Mouse (Mus musculus) spleen, adult 12 weeks (tissue): ENCODE data around the gene Cpm.

Source experiments
- DNase-seq: peaks from one replicate; pipeline ENCODE4 v3.0.0; 2022; ENCODE audit warnings: low spot score

Cpm gene

DNA sequence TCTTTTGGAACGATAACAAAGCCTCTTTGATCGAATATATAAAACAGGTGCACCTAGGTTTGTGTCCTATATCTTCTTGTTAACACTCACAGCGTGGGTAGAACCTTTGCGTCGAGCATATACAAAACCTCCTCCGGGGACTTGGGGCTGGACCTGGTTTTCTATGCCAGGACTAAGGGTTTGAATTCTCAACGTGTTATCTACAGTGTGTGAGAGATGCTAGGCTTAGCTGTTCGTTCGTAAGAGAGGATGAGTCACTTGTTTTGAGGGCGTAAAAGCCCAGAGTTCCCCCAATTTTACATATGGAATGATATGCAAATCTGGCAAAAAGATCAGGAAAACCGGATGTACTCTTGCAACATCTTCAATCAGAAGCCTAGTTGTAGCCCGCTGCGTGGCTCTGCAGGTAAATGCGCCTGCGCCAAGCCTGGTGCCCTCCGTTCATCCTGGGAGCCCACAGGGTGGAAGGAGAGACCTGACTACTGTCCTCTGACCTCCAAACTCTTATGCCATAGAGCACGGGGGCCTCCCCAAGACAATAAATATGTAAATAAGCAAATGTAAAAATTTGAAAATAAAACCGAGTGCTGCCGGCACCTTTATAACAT, 46.8 kb downstream of the Cpm start:
- DNase-seq = no peak

DNA sequence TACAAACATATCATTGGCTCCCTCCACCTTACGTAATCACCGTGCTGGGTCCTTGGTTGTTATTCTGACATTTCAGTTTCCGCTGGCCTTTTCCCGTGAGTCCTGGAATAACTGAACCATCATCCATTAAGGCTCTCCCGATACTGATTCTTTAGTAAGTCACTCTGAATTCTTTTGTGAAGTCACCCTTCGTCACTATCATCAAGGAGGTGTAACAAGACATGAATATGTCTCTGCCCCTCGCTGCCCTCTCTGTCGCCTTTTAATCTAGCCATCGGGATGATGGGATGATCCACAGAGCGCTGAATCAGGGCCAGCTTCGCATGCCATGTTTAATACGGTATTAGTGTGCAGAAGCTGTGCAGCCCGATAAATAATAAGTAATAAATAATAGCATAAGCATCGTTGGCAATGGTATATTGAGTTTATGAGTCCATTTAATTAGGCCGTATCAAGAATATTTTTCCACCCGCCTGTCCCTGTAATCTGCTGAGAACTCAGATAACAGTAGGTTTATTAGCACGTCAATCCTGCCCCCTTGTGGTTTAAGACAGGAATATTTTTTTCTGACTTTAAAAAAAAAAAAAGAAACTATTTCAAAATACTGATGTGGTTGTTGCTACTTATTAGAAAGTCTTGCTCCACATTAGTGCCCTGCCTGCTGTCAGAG, 47.5 kb downstream of the Cpm start:
- DNase-seq = no peak

DNA sequence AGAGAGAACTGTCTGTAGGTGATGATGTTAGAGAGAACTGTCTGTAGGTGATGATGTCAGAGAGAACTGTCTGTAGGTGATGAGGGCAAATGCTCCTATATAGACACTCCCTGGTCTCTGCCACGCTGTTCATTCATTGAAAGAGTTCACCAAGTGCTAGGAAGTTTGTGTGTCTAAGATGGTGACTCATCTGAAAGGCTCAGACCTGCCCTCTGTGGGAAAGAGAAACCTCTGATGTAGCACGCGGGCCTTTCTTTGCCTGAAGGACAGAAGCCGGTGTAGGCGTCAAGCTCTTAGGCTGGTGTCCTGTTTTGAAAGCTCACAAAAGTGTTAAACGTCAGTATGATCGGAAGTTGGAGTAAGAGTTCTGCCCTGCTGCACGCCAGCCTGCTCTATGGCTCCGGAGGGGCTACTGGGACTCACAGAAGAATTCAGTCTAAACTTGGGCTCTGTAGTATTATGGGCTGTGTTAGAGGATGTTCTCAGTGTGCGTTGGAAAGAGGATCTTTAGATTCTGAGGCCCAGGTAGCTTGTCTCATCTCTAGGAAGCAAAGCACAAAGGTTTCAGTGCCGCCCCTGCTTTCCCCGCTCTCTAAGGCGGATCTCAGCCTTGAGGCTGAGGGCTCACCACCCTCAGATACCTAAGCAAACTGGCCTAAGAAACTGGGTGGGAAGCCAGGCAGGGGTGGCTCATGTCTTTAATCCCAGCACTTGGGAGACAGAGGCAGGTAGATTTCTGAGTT, 48.4 kb downstream of the Cpm start:
- DNase-seq = no peak

DNA sequence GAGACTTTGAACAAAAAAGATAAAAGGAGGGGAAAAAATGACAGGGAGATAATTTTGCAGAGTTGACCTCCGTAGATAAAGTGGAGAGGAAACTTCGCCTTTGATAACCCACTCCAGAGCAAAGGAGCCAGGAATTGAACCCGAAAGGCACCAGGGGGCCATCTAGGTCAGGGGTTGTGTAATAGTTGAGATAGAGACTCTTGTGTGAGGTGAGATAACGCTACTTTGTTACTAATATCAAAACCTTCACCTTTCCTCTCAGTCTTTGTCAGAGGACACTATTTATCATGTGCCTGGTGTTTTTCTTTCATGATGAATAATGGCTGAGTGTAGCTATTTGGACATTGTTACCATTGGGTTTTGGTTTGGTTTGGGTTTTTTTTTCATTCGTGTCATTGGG, 49.1 kb downstream of the Cpm start:
- DNase-seq = no peak

DNA sequence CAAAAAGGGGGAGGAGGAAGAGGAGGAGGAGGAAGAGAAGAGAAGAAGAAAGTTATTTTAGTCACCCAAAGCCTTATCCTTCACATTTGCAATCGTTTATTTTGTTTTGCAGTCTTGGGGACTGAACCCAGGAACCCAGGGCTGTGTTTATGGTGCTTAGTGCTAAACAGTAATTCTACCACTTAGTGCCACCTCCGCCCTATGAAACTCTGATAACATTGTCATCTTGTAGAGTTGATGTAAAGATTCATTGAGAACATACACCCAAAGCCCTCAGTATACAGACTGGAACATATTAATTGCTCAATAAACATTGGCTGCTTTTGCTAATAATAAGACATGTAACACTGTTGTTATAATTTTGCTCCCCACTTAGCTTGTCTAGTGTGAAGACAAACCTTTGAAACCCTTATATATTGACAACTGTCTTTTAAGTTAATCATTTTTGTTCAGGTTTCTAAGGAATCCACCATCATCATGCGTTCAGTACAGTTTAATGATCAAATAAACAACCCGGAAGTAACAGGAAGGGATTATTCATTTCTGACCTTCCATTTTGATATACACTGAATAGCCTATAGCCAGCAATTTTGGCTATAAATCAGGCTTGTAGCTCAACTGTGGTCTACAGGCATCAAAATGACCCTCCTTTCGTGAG, 49.9 kb downstream of the Cpm start:
- no peak for DNase-seq

DNA sequence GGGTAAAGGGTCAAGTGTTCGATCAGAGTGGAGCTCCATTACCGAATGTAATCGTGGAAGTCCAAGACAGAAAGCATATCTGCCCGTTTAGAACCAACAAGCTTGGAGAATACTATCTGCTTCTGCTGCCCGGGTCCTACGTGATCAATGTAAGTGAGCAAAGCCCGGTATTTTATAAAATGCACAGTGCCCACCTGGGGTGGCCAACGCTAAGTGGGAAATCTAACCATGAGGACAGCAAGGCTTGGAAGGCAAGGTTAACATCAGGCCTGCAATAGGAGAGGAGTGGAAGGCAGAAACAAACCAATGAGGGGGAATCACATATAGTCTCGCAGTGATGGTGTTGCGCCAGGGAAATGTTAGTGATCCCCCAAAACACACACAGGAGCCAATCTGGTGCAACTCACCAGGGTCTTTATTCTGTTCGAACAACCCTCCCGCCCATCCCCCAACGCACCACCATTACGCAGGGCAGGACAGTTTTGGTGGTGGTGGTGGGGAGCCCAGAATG, 50.7 kb downstream of the Cpm start:
- no peak for DNase-seq

DNA sequence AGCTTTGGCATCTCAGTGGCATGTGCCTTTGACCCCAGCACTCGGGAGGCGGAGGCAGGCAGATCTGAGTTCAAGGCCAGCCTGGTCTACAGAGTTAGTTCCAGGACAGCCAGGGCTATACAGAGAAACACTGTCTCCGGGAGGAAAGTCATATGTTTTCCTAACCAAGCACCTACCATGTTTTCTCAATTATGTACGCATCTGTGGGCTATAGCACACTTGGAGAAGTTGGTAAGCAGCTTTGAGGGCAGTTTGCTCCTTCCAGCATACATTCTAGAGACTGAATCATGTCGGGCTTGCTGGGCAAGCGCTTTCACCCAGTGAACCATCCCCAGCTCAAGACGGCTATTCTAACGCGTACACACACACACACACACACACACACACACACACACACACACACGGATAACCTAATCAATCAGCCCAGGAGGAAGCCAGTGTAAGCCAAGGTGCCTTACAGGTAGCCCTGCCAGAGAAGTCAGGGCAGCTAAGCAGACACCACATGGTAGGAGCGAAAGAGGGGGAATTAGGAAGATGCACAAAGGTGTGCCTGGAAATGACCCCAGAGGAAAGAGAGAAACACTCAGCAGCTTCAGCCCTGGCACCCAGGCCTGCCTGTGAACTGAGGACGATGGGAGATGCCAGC, 51.7 kb downstream of the Cpm start:
- no peak for DNase-seq

DNA sequence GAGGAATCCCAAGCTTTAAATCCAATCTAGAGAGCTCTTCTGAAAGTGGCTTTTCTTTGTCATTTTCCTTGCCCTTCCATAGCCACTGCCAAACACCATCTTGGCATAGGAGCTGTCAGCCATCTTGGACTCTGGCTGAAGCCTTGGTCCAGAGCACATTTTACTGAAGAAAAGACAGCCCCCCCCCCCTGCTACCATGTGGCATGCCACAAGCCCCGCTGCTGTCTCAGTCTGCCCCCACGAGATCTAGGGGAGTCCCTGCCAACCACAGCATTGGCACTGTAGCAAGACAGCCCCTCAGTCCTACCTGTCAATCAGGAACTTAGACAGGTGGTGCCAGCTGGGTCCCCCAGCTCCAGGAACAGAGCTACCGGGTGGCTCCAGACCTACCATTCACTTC, 52.2 kb downstream of the Cpm start:
- DNase-seq = no peak

DNA sequence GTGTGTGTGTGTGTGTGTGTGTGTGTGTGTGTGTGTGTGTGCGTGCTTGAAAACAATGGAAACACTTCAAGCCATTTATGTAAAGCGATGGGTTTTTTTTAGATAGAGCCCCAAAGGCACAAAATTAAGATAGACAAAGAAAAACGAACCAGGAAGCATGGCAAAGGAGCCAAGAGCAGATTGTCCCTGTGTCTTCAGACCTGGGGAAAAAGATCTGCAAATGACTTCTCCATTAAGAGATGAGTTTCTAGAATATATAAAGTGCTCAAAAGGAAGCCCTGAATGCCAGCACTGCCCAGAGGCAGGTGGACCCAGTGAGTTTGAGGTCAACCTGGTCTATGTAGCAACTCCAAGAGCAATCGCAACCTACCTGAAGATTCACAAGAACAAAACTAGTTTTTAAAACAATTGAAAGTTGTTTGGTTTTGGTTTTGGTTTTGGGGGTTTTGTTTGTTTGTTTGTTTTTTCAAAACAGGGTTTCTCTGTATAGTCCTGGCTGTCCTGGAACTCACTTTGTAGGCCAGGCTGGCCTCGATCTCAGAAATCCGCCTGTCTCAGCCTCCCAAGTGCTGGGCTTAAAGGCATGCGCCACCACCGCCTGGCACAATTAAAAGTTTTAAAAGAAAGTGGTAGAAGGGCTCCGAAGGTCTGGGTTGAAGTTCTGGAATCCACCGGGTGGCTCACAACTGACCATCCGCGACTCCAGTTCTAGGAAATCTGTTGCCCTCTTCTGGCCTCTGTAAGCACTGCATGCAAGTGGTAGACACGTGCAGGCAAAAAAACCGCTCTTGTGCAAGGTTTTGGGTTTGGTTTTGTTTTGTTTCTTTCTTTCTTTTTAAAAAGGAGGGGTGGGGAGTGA, 52.9 kb downstream of the Cpm start:
- DNase-seq = no peak

DNA sequence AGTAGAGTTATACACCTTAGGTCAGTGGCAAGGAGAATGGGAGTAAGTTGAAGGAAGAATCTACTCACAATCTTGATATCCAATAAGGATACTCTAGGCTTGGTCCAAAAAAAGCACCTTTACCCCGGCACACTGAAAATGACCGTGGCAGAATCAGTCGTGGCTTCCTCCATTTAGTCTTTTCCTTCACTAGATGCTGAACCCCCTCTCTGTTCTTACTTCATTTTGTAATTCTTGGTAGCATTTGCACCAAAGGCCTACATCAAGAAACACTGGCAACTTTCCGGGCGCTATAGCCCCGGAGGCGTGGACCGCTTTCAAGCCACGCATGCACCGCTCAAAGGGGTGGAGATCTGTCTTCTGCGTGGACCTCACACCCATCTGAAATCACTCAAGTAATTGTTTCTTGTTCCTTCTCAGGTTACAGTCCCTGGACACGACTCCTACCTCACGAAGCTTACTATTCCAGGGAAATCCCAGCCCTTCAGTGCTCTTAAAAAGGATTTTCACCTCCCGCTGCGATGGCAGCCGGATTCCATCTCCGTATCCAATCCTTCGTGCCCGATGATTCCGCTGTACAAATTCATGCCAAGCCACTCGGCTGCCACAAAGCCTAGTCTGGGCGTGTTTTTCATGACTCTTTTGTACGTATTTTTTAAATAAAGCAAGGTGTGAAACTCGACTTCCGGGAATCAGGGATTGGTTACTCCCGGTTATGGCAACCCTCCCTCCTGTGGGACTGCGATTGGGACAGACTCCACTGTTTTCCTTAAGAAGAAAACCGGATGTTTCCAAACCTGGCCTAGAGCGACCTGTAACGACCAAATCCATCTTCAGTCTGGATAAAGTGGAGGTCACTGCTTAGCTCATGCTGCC, 53.8 kb downstream of the Cpm start:
- DNase-seq = no peak

DNA sequence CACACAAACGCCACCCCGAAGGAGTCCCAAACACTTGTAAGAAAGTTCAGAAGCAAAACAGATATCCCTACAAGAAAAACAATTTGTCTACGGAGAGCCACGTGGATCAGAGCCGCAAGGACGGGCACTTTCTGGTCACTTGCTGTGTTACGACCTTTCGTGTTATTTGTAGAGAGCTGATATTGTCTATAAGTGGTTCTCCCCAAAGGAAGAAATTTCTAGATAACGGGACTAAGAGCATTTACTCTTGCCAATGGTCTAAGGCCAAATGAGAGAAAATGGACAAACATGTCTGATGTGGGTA, 54.4 kb downstream of the Cpm start:
- no peak for DNase-seq

DNA sequence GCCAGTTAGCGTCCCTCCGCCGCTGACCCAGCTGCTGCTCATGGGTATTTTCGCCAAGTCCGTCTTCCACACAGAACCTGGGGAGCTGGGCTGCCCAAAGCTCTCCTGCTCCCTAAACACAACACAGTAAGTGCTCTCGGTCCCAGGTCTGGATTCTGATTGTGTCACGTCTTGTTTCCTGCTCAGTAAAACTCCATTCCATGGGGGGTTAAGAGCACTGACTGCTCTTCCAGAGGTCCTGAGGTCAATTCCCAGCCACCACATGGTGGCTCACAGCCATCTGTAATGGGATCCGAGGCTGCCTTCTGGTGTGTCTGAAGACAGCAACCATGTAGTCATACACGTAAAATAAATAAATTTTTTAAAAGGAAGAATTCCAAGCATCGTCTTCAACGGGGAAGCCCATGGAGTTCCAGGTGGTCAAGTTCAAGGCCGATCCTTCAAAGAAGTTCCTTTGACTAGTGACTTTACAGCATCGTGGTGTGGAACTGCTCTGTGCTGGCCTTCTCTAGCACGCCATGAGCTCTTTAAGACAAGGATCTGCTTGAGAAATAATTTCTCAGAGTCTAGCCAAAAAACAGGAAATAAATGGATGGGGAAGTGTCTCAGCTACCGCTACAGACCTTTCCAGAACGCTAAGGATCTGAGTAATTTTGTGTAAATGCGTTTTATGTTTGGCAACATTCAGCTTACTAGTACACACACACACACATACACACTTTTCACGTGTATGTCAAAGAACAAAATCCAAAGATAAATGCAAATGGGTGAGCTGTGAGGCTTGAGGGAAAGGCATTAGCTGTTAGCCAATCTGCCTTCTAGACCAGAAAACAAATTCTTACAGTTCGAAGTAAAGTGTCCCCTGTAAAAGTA, 55.2 kb downstream of the Cpm start:
- no peak for DNase-seq

DNA sequence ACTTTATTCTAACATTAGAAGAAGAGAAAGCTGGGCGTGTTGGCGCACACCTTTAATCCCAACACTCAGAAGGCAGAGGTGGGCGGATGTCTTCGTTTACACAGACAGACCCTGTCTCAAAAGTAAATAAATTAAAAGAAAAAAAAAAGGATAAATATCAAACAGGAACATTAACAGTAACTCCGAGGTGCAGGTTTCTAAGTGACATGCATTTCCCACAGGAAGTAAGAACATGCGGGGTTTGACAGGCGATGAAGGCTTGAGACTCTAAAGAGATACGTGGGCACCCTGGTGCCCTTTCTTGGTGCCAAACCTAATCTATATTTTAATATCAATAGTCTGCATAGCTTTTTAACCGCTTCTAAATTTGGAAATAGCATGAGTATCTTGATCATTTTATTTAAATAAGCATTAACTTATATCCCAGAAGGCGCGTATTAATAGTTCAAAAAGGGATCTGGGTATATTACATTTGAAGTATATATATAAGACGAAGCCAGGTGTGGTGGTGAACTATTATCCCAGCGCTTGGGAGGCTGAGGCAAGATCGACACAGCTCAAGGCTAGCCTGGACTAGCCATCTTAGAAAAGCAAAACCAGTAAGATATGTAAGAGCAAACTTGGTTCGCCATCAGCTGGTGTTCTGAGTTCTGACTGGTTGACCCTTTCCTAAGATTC, 56.0 kb downstream of the Cpm start:
- no peak for DNase-seq

DNA sequence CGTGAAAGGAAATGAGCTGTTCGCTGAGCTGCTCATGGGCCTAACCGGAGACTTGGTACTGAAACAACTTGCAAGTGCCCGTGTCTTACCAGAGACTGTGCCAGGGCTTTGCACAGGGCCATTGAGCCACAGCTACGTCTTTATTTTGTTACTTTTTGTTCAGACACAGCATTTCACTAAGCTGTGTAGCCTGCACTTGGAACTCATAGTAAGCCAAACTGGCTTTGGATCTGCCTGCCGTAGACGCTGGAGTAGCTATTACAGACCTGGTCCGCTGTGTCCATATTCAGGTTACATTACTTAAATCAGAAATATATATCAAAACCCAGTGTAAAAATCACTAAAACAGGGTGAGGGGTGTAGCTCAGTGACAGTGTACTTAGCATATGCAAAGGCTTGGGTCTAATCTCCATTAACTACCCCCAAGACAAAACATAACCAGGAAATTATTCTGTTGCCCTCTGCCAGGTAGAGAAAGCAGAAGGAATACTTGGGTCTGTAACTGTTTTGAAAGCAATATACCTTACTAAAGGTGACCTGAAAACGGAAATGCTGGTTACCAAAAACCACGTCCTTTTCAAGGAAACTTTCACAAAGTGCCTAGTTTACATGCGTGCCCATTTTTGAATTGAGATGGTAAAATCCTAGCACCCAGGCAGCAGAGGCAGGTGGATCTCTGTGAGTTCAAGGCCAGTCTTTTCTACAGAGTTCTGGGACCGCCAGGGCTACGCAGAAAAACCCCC, 56.7 kb downstream of the Cpm start:
- DNase-seq = no peak

DNA sequence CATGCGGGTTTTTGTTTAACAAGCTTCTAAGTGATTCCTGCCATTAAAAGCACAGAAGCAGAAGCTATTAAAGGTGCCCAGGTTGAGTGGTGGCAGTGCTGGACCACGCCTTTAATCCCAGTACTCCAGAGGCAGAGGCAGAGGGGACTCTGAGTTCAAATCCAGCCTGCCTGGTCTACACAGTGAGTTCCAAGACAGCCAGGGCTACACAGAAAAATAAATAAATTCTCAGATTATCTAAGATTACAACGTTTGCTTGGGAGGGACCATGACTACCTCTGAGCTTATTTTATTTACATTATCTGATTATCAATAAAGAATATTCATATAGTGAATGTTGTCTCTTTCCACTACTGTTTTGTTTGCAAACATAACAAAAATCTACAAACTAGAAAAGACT, 57.7 kb downstream of the Cpm start:
- DNase-seq = no peak

DNA sequence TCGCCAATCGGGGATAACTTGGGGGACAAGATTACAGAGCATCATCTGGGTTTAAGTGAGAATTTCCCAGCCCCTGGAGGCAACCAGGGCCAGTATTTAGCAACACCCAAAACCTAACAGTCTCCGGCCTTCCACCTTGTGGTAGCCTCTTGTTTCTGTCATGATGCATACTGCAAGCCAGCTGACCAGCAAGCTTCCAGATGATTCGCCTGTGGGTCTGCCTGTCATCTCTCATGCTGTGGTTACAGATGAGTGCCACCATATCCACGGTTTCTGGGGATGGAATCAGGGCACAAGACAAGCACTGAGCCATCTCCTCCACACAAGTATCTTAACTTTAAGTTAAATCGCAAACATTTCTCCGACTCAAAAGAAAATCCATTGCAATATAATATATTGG, 58.3 kb downstream of the Cpm start:
- no peak for DNase-seq

DNA sequence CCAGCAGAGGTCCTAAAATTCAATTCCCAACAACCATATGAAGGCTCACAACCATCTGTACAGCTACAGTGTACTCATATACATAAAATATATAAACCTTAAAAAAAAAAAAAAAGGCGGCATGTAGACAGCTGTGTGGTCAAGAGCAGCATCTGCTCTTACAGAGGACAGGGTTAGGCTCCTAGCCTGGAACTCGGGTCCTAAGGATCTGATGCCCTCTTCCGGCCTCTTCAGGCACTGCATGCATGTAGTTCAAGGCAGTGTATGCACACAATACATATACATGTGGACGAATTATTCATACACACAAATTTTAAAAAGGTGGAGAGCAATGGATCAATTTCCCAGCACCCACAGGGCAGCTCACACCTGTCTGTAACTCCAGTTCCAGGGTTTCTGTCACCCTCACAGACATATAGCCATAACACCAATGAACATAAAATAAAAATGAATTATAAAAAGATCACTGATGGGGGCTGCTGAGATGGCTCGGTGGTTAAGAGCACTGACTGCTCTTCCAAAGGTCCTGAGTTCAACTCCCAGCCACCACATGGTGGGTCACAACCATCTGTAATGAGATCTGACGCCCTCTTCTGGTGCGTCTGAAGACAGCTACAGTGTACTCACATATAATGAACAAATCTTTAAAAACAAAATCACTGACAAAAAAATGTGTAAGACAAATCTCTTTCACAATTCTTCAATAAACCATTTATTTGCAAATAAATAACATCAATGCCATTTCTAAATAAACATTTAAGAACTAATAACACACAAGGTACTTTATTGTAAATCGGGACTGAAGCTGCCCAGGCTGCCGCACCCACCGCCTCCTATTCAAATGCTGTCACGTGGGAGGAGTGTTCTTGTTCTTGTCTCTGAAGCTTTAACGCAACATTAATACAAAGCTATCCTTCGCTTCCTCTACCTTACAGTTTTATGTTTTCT, 59.2 kb downstream of the Cpm start:
- no peak for DNase-seq
